Mouse (Mus musculus): ENCODE measurements around the gene Casq2. TPM values are rescaled to one million over a fixed set of nuclear protein-coding genes. Genes with fewer than 3 reads are reported as not detected.

Gene Casq2
- total and polyA plus RNA-seq, 3 experiments, result 361 to 848 (median 833) TPM

GRCm38 (mm10) chr3:102067861-102068260 is 18.4 kb upstream of the Casq2 start:
- no peak overlapping the region for H3K9ac ChIP-seq (ENCODE audit: low read depth, low read length)
- no peak overlapping the region for H3K4me3 ChIP-seq
- no peak for DNase-seq
- peaks cover 4% of the 10 kb centered on the region; the same call in 1 of the 2 replicates for H3K4me1 ChIP-seq (ENCODE audit: control insufficient read depth, insufficient read depth, low read length)
- H3K27ac ChIP-seq, result no peak overlapping the region
- H3K79me2 ChIP-seq (replicated peaks; ENCODE audit: control insufficient read depth, insufficient read depth, low read length), result no peaks in the 10 kb centered on the region
- H3K27me3 ChIP-seq (ENCODE audit: control insufficient read depth, insufficient read depth, low read length), result no peaks in the 10 kb centered on the region
- intact Hi-C loops (cut with DNase I), result no loop called here
- TF ChIP-seq POLR2A (IDR thresholded peaks at IDR 0.05; ENCODE audit: insufficient read depth, low read depth, low read length), result no peak
- TF ChIP-seq CTCF (IDR thresholded peaks at IDR 0.05), result no peak
- TF ChIP-seq EP300 (IDR thresholded peaks at IDR 0.05; ENCODE audit: insufficient read depth, low read depth, low read length), result no peak
- H3K36me3 ChIP-seq (ENCODE audit: control insufficient read depth, insufficient read depth, low read length), result no peaks in the 10 kb centered on the region
- WGBS, result 87% methylated on average over 2 of the region's 2 CpGs

GRCm38 (mm10) chr3:102069260-102069659 is 17.0 kb upstream of the Casq2 start:
- H3K27ac ChIP-seq, result no peak overlapping the region
- TF ChIP-seq POLR2A (IDR thresholded peaks at IDR 0.05; ENCODE audit: insufficient read depth, low read depth, low read length) (no peak), CTCF (IDR thresholded peaks at IDR 0.05) (no peak), EP300 (IDR thresholded peaks at IDR 0.05; ENCODE audit: insufficient read depth, low read depth, low read length) (no peak)
- intact Hi-C loops (cut with DNase I), result no loop called here
- no peaks in the 10 kb centered on the region for H3K36me3 ChIP-seq (ENCODE audit: control insufficient read depth, insufficient read depth, low read length)
- no peak overlapping the region for H3K9ac ChIP-seq (ENCODE audit: low read depth, low read length)
- no peaks in the 10 kb centered on the region for H3K27me3 ChIP-seq (ENCODE audit: control insufficient read depth, insufficient read depth, low read length)
- H3K79me2 ChIP-seq (replicated peaks; ENCODE audit: control insufficient read depth, insufficient read depth, low read length), result no peaks in the 10 kb centered on the region
- peaks cover 4% of the 10 kb centered on the region; the same call in 1 of the 2 replicates for H3K4me1 ChIP-seq (ENCODE audit: control insufficient read depth, insufficient read depth, low read length)
- no peak for DNase-seq
- 43% methylated on average over 4 of the region's 4 CpGs for WGBS
- H3K4me3 ChIP-seq, result no peak overlapping the region

GRCm38 (mm10) chr3:102069686-102070085 is 16.5 kb upstream of the Casq2 start:
- H3K79me2 ChIP-seq (replicated peaks; ENCODE audit: control insufficient read depth, insufficient read depth, low read length), result no peaks in the 10 kb centered on the region
- H3K27me3 ChIP-seq (ENCODE audit: control insufficient read depth, insufficient read depth, low read length), result no peaks in the 10 kb centered on the region
- no peaks in the 10 kb centered on the region for H3K36me3 ChIP-seq (ENCODE audit: control insufficient read depth, insufficient read depth, low read length)
- H3K27ac ChIP-seq, result no peak overlapping the region
- TF ChIP-seq EP300 (IDR thresholded peaks at IDR 0.05; ENCODE audit: insufficient read depth, low read depth, low read length) (no peak), POLR2A (IDR thresholded peaks at IDR 0.05; ENCODE audit: insufficient read depth, low read depth, low read length) (no peak), CTCF (IDR thresholded peaks at IDR 0.05) (no peak)
- no peak overlapping the region for H3K9ac ChIP-seq (ENCODE audit: low read depth, low read length)
- DNase-seq, result no peak
- intact Hi-C loops (cut with DNase I), result no loop called here
- 70% methylated on average over 5 of the region's 5 CpGs for WGBS
- no peak overlapping the region for H3K4me3 ChIP-seq
- H3K4me1 ChIP-seq (ENCODE audit: control insufficient read depth, insufficient read depth, low read length), result peaks cover 4% of the 10 kb centered on the region; the same call in 1 of the 2 replicates

- no peaks in the 10 kb centered on the region for H3K36me3 ChIP-seq (ENCODE audit: control insufficient read depth, insufficient read depth, low read length)
- H3K9ac ChIP-seq (ENCODE audit: low read depth, low read length), result no peak overlapping the region
- no peak overlapping the region for H3K4me3 ChIP-seq
- DNase-seq, result no peak
- H3K79me2 ChIP-seq (replicated peaks; ENCODE audit: control insufficient read depth, insufficient read depth, low read length), result no peaks in the 10 kb centered on the region
- H3K27me3 ChIP-seq (ENCODE audit: control insufficient read depth, insufficient read depth, low read length), result no peaks in the 10 kb centered on the region
- peaks cover 4% of the 10 kb centered on the region; the same call in 1 of the 2 replicates for H3K4me1 ChIP-seq (ENCODE audit: control insufficient read depth, insufficient read depth, low read length)
- H3K27ac ChIP-seq, result no peak overlapping the region
- intact Hi-C loops (cut with DNase I), result no loop called here
- TF ChIP-seq EP300 (IDR thresholded peaks at IDR 0.05; ENCODE audit: insufficient read depth, low read depth, low read length) (no peak), CTCF (IDR thresholded peaks at IDR 0.05) (no peak), POLR2A (IDR thresholded peaks at IDR 0.05; ENCODE audit: insufficient read depth, low read depth, low read length) (no peak)
- WGBS, result 94% methylated on average over 7 of the region's 7 CpGs
Measured at GRCm38 (mm10) chr3:102070360-102070759, 15.9 kb upstream of the Casq2 start.

- TF ChIP-seq CTCF (IDR thresholded peaks at IDR 0.05), result no peak
- intact Hi-C loops (cut with DNase I), result no loop called here
- no peaks in the 10 kb centered on the region for H3K27me3 ChIP-seq (ENCODE audit: control insufficient read depth, insufficient read depth, low read length)
Measured at GRCm38 (mm10) chr3:102071016-102071415, 15.2 kb upstream of the Casq2 start.

GRCm38 (mm10) chr3:102079413-102079812 is 6.8 kb upstream of the Casq2 start:
- Histone ChIP-seq H3K79me2 (replicated peaks; ENCODE audit: control insufficient read depth, insufficient read depth, low read length) (no peaks in the 10 kb centered on the region), H3K4me3 (no peak overlapping the region), H3K4me1 (ENCODE audit: control insufficient read depth, insufficient read depth, low read length) (peaks cover 7% of the 10 kb centered on the region), H3K27ac (no peak overlapping the region), H3K9ac (ENCODE audit: low read depth, low read length) (no peak overlapping the region), H3K27me3 (ENCODE audit: control insufficient read depth, insufficient read depth, low read length) (no peaks in the 10 kb centered on the region), H3K36me3 (ENCODE audit: control insufficient read depth, insufficient read depth, low read length) (no peaks in the 10 kb centered on the region)
- DNase-seq, result no peak
- TF ChIP-seq EP300 (IDR thresholded peaks at IDR 0.05; ENCODE audit: insufficient read depth, low read depth, low read length), result no peak
- no peak for TF ChIP-seq CTCF (IDR thresholded peaks at IDR 0.05)
- no peak for TF ChIP-seq POLR2A (IDR thresholded peaks at IDR 0.05; ENCODE audit: insufficient read depth, low read depth, low read length)
- WGBS, result 94% methylated on average over 2 of the region's 2 CpGs
- intact Hi-C loops (cut with DNase I), result no loop called here

More at GRCm38 (mm10) chr3:102071016-102071415, 15.2 kb upstream of the Casq2 start:
- WGBS, result 95% methylated on average over 3 of the region's 3 CpGs
- Histone ChIP-seq H3K9ac (ENCODE audit: low read depth, low read length) (no peak overlapping the region), H3K4me1 (ENCODE audit: control insufficient read depth, insufficient read depth, low read length) (peaks cover 4% of the 10 kb centered on the region; the same call in 1 of the 2 replicates), H3K4me3 (no peak overlapping the region), H3K27ac (no peak overlapping the region), H3K36me3 (ENCODE audit: control insufficient read depth, insufficient read depth, low read length) (no peaks in the 10 kb centered on the region), H3K79me2 (replicated peaks; ENCODE audit: control insufficient read depth, insufficient read depth, low read length) (no peaks in the 10 kb centered on the region)
- DNase-seq, result no peak
